ENCODE assay signal across 17 mouse cellular contexts in the genomic region with DNA sequence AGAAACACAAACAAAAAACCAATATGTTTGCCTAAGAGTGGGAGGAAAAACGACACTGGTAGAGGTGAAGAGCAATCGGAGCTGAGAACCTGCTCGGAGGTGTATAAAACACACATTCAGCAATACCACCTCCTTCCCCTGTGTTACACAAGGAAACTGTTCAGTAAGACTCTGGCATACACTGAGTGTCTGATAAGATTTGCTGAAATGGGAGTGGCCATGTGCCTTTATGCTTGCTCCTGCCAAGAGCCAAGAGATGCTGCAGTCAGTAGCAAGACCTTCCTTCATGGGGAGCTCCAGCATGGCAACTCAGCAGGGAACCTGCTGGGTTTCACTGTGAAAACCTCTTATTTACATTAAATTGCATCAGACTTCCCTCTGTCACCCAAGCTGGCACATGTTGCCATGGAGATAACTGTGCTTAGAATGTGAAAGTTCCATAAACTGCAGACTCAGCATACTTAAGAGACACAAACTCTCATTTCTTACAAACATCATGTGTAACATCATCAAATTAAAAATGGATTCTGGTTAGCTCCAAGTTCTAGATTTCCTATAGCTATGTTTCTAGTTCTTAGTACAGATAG.
DNase-seq lines count a peak whose midpoint lies in the region; ATAC-seq and TF ChIP-seq lines count a peak whose summit lies in the region.
"Had no signal": no experiment of that assay in that cellular context is flagged by ENCODE, and none has a peak within 500 bp of the region (broad histone marks: within the 10 kb centered on the region; RNA-seq: fewer than 3 reads in every experiment).

No protein-coding gene starts in this region.

- H3K27ac ChIP-seq in layer of hippocampus, adult 2 months = peak overlapping the region; percentile 67
- H3K27ac ChIP-seq: embryonic facial prominence, embryonic 13.5 days; kidney, embryonic 15.5 days had no signal

- DNase-seq in layer of hippocampus, adult 2 months (ENCODE audit: low spot score in 2 of 2) = no peak
- DNase-seq in layer of hippocampus, postnatal 25 days (ENCODE audit: extremely low spot score in 1 of 2, low spot score in 1 of 2) = no peak
- peak; percentile 13 for DNase-seq in right cerebral cortex, adult 18-20 months
- no peak for DNase-seq in right cerebral cortex, postnatal 36 days (ENCODE audit: low spot score in 2 of 2)
- no peak for DNase-seq in adrenal gland, postnatal 25 days
- DNase-seq: adrenal gland, adult 2 months; cerebellum, adult 8-10 months; gastrocnemius, postnatal 14 days; liver; lung, adult 18-20 months; lung, postnatal 36 days; right cerebral cortex, postnatal 14 days; thymus, postnatal 14 days had no signal

- no peak for TF ChIP-seq CTCF in layer of hippocampus, adult 2 months (conservative IDR thresholded peaks at IDR 0.05)

- H3K4me3 ChIP-seq in layer of hippocampus, adult 2 months = no peak overlapping the region
- H3K4me3 ChIP-seq: embryonic facial prominence, embryonic 13.5 days; kidney, embryonic 15.5 days had no signal

- 0 out of 2 replicates have a peak, but pooled peaks have one; percentile 50 for ATAC-seq in common myeloid progenitor, adult 5-6 weeks (replicated peaks; ENCODE audit: low read depth, poor library complexity, severe bottlenecking)
- no peak for ATAC-seq in megakaryocyte, adult 5-6 weeks (ENCODE audit: poor library complexity, severe bottlenecking)
